Mouse (Mus musculus): ENCODE results near the gene Slc35d1. TPM values are rescaled to one million over a fixed set of nuclear protein-coding genes. Genes with fewer than 3 reads are reported as not detected.

Gene Slc35d1
- polyA plus RNA-seq, 1 experiment: 1.4 TPM

DNA sequence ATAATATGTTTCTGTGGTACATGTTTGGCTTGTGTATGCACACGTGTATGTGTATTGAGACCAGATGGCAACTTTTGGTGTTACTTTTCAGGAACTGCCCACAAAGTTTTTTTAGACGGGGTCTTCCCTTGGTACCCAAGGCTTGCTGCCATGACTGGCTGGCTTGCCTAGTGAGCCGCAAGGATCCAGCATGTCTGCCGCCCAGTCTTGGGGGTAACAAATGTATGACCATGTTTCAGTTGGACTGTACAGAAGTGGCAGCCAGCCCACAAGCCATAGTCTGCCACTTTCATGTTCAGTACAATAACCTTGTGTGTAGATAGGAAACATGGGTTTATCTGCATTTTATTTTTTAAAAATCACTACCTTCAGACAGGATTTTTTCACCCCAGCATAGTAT, 56.2 kb downstream of the Slc35d1 start:
- H3K27me3 ChIP-seq (replicated peaks): no peaks in the 10 kb centered on the region
- H3K9me3 ChIP-seq: no peaks in the 10 kb centered on the region
- peaks cover 98% of the 10 kb centered on the region for H3K36me3 ChIP-seq (replicated peaks; ENCODE audit: low read length)
- H3K4me1 ChIP-seq: no peaks in the 10 kb centered on the region
- H3K4me3 ChIP-seq (replicated peaks): no peak overlapping the region
- TF ChIP-seq GATA1 (IDR thresholded peaks at IDR 0.05; ENCODE audit: borderline replicate concordance, low read length): no peak
- no peak for TF ChIP-seq FLI1 (IDR thresholded peaks at IDR 0.05; ENCODE audit: low read length)

DNA sequence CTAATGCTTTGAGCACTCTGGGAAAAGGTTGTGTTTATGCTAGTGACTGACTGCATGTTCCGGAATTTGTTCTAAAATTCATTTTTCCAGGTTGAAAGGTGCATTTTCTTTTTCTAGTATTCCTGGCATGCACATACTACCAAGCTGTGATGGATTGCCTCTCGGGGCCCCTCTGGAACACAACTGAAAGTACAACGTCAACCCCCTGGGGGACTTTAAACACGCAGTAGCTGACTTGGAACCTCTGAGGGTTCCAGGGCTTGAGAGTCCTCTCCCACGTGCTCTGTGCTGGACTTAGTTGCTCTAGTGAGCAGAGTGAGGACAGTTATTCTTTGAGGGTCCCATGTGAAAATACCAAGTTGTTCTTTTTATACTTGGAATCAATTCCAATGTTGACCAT, 63.0 kb downstream of the Slc35d1 start:
- H3K36me3 ChIP-seq (replicated peaks; ENCODE audit: low read length): peaks cover 99% of the 10 kb centered on the region
- no peak overlapping the region for H3K4me3 ChIP-seq (replicated peaks)
- no peaks in the 10 kb centered on the region for H3K27me3 ChIP-seq (replicated peaks)
- TF ChIP-seq FLI1 (IDR thresholded peaks at IDR 0.05; ENCODE audit: low read length): no peak
- no peak for TF ChIP-seq GATA1 (IDR thresholded peaks at IDR 0.05; ENCODE audit: borderline replicate concordance, low read length)
- no peaks in the 10 kb centered on the region for H3K4me1 ChIP-seq
- no peaks in the 10 kb centered on the region for H3K9me3 ChIP-seq

DNA sequence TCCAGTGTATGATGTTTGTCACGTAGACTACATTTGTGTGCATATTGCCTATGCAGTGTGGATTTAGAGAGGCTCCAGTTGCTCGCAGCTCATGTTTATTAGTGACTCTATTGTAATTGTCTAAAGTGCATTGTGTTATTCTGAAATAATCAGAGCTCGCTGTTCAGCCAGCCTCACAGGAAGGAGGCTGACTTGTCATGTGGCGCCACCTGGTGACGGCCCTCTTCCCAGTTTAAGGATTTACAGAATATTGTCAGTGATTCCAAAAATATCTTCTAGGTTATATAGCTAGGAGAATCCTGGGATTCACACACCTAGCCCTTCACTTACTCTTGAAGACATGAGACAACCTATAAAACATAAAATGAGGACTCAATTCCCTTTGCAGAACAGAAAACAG, 68.6 kb downstream of the Slc35d1 start:
- Histone ChIP-seq H3K9me3 (no peaks in the 10 kb centered on the region), H3K27me3 (replicated peaks) (no peaks in the 10 kb centered on the region), H3K4me3 (replicated peaks) (no peak overlapping the region), H3K4me1 (no peaks in the 10 kb centered on the region), H3K36me3 (replicated peaks; ENCODE audit: low read length) (peaks cover 98% of the 10 kb centered on the region)
- TF ChIP-seq GATA1 (IDR thresholded peaks at IDR 0.05; ENCODE audit: borderline replicate concordance, low read length) (no peak), FLI1 (IDR thresholded peaks at IDR 0.05; ENCODE audit: low read length) (no peak)

DNA sequence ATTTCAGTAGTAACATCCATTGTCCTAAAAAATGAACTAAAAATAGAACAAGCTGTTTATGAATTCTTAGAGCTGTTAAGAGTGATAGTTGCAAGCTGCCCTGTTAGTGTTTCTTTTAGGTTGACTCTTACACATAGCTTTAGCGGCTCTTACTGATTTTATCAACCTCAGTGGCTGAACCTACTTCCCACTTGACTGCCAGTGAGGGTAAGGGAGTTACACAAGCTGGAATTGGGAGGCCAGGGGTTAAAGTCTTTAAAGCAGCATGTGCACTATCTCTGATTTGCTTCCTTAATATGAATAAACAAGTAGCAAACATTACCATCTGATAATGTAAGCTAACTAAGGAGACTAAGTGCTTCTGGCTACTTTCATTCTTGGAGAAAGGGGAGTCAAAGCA, 78.0 kb downstream of the Slc35d1 start:
- TF ChIP-seq GATA1 (IDR thresholded peaks at IDR 0.05; ENCODE audit: borderline replicate concordance, low read length): no peak
- no peak for TF ChIP-seq FLI1 (IDR thresholded peaks at IDR 0.05; ENCODE audit: low read length)
- Histone ChIP-seq H3K4me3 (replicated peaks) (no peak overlapping the region), H3K36me3 (replicated peaks; ENCODE audit: low read length) (peaks cover 98% of the 10 kb centered on the region)

DNA sequence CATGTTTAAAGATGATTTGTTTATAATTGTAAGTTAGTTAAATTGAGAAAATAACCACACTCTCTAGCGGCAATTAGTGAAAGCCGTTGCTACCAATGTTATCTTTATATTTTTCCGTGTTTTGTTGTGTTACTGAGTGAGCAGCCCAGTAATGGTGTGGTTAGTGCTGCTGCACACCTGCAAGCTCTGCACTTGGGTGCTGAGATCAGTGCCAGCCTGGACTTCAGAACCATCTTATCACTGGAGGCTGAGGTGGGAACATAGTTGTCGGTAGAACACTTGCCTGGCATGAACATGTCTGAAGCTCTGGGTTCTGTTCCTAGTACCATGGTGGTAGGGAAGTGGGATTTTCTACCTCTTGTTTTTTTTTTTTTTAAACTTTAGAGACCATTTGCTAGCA, 88.4 kb downstream of the Slc35d1 start:
- H3K27me3 ChIP-seq (replicated peaks): no peaks in the 10 kb centered on the region
- H3K4me3 ChIP-seq (replicated peaks): no peak overlapping the region
- peaks cover 49% of the 10 kb centered on the region for H3K4me1 ChIP-seq
- TF ChIP-seq FLI1 (IDR thresholded peaks at IDR 0.05; ENCODE audit: low read length): no peak
- TF ChIP-seq GATA1 (IDR thresholded peaks at IDR 0.05; ENCODE audit: borderline replicate concordance, low read length): no peak
- H3K36me3 ChIP-seq (replicated peaks; ENCODE audit: low read length): peaks cover 35% of the 10 kb centered on the region
- H3K9me3 ChIP-seq: no peaks in the 10 kb centered on the region

More for the DNA sequence above, 78.0 kb downstream of the Slc35d1 start:
- Histone ChIP-seq H3K4me1 (peaks cover 15% of the 10 kb centered on the region), H3K27me3 (replicated peaks) (no peaks in the 10 kb centered on the region), H3K9me3 (no peaks in the 10 kb centered on the region)

DNA sequence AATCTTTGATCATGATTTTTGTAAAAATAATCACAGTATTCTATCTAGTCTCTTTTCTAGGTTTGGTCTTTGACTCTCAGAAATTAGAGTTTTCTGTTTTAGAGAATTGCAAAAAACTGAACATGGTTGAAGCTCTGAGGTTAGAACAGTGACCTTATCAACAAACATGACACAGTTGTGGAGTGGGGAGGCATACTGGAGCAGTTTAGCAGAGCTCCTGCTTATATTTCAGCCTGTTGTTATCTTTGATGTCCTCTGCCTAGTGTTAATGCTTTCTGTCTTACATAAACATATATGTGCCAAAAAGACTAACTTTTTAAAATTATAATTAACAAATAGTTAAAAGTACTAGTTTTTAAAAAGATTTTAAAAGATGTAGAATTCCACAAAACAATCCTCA, 91.4 kb downstream of the Slc35d1 start:
- TF ChIP-seq GATA1 (IDR thresholded peaks at IDR 0.05; ENCODE audit: borderline replicate concordance, low read length): no peak
- no peak for TF ChIP-seq FLI1 (IDR thresholded peaks at IDR 0.05; ENCODE audit: low read length)

DNA sequence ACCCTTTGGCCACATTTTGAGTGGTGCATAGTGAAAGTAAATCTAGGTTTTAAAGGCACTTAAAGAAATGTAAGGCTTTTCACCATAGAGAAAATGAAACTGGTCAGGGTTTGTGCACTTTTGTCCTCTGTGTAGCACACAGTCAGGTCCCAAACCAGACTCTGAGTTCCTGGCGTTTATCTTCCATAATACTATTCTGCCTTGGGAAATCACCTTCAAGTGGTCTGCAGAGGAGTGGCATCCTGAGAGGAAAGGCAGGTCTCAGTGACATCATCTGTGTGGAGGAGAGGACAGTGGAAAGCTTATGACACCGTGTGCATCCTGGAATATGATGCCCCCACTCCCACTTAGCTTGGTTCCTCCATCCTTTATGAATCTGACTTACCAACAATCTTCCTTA, 91.9 kb downstream of the Slc35d1 start:
- Histone ChIP-seq H3K9me3 (no peaks in the 10 kb centered on the region), H3K27me3 (replicated peaks) (no peaks in the 10 kb centered on the region), H3K36me3 (replicated peaks; ENCODE audit: low read length) (peaks cover 12% of the 10 kb centered on the region), H3K4me3 (replicated peaks) (peak overlapping the region; percentile 93), H3K4me1 (peaks cover 50% of the 10 kb centered on the region)
- TF ChIP-seq FLI1 (IDR thresholded peaks at IDR 0.05; ENCODE audit: low read length): no peak
- TF ChIP-seq GATA1 (IDR thresholded peaks at IDR 0.05; ENCODE audit: borderline replicate concordance, low read length): no peak

More for the DNA sequence above, 91.4 kb downstream of the Slc35d1 start:
- H3K4me3 ChIP-seq (replicated peaks): peak overlapping the region; percentile 93
- peaks cover 51% of the 10 kb centered on the region for H3K4me1 ChIP-seq
- H3K27me3 ChIP-seq (replicated peaks): no peaks in the 10 kb centered on the region
- peaks cover 15% of the 10 kb centered on the region for H3K36me3 ChIP-seq (replicated peaks; ENCODE audit: low read length)
- no peaks in the 10 kb centered on the region for H3K9me3 ChIP-seq

DNA sequence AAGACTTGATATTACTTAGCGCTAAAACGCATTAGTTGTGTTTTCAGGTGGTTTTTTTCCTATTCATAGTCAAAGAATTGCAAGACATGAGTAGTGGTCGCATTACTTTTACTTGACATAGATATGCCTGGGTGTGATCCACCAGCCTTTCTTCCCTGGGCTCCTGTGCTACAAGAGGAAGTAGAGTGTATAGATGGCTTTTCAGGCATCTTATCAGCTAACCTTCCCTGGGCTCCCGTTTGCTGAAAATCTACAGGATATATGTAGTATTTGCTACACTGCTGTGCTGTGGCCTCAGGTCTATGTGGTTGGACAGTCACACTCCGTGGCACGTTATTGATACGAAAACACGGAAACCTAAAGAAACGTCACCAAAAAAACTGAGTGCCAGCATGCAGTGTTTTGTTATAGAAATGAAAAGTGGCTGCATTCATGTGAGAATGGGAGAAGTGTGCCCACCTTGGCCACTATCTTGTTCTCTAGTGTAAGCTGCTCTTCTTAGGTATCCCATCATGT, 94.0 kb downstream of the Slc35d1 start:
- no peak for TF ChIP-seq FLI1 (IDR thresholded peaks at IDR 0.05; ENCODE audit: low read length)
- no peak for TF ChIP-seq GATA1 (IDR thresholded peaks at IDR 0.05; ENCODE audit: borderline replicate concordance, low read length)
- peaks cover 16% of the 10 kb centered on the region for H3K36me3 ChIP-seq (replicated peaks; ENCODE audit: low read length)
- H3K9me3 ChIP-seq: no peaks in the 10 kb centered on the region
- H3K4me3 ChIP-seq (replicated peaks): peak overlapping the region; percentile 94
- H3K27me3 ChIP-seq (replicated peaks): no peaks in the 10 kb centered on the region
- H3K4me1 ChIP-seq: peaks cover 43% of the 10 kb centered on the region

Other genes starting within 250 kb of the Slc35d1 start
- gene Tctex1d1, start 236.6 kb downstream of the Slc35d1 start, polyA plus RNA-seq (2012; ENCODE audit: insufficient read depth, low replicate concordance): not detected in 2 replicates
- gene Insl5, start 188.3 kb downstream of the Slc35d1 start, polyA plus RNA-seq (2012; ENCODE audit: insufficient read depth, low replicate concordance): not detected in 2 replicates
- gene Mier1, start 100.8 kb downstream of the Slc35d1 start, polyA plus RNA-seq (2012; ENCODE audit: insufficient read depth, low replicate concordance): 1.2 and 2.3 TPM in 2 replicates
- gene Wdr78, start 100.6 kb downstream of the Slc35d1 start, polyA plus RNA-seq (2012; ENCODE audit: insufficient read depth, low replicate concordance): 0.43 and 0.47 TPM in 2 replicates
- not detected in 2 replicates for gene 4921539E11Rik, start 75.7 kb upstream of the Slc35d1 start, polyA plus RNA-seq (2012; ENCODE audit: insufficient read depth, low replicate concordance)
- gene Oma1, start 98.6 kb upstream of the Slc35d1 start, polyA plus RNA-seq (2012; ENCODE audit: insufficient read depth, low replicate concordance): 0.55 TPM in 1 of 2 replicates, not detected in the other